Mouse (Mus musculus): Measurements from ENCODE around the gene Elac2. TPM values are rescaled to one million over a fixed set of nuclear protein-coding genes. Genes with fewer than 3 reads are reported as not detected.

The Elac2 gene
- polyA plus RNA-seq (2011; ENCODE audit: insufficient read depth, insufficient read length, low replicate concordance, missing spikeins), result 3.1 and 8.0 TPM in 2 replicates

- H3K27ac ChIP-seq (ENCODE audit: control insufficient read depth, insufficient read depth, low read depth, low read length, poor library complexity), result no peak within 1 kb of the TSS
- WGBS, result under 1% methylated on average over 65 of the region's 65 CpGs
Measured at GRCm38 (mm10) chr11:64978720-64979488, at the start of gene Elac2. Elac2 (plus strand) TSS chr11:64979038.

GRCm38 (mm10) chr11:64929130-64929529 is 49.7 kb upstream of the Elac2 start:
- WGBS, result 73% methylated on average over 2 of the region's 2 CpGs
- no peak overlapping the region for H3K4me3 ChIP-seq (replicated peaks; ENCODE audit: control insufficient read depth, low read depth, low read length)
- no peak overlapping the region for H3K27ac ChIP-seq (ENCODE audit: control insufficient read depth, insufficient read depth, low read depth, low read length, poor library complexity)
- no peak for TF ChIP-seq POLR2A (IDR thresholded peaks at IDR 0.05; ENCODE audit: borderline replicate concordance, control insufficient read depth, low read depth, low read length)
- no peaks in the 10 kb centered on the region for H3K4me1 ChIP-seq (ENCODE audit: control insufficient read depth, insufficient read depth, low read length)

More at GRCm38 (mm10) chr11:64978720-64979488, at the start of gene Elac2:
- TF ChIP-seq POLR2A (IDR thresholded peaks at IDR 0.05; ENCODE audit: borderline replicate concordance, control insufficient read depth, low read depth, low read length) (peak; percentile 87), CTCF (IDR thresholded peaks at IDR 0.05; ENCODE audit: control insufficient read depth, insufficient read depth, low read length) (no peak)
- Histone ChIP-seq H3K4me1 (ENCODE audit: control insufficient read depth, insufficient read depth, low read length) (no peaks in the 10 kb centered on the region; the same call in 1 of the 2 replicates), H3K4me3 (replicated peaks; ENCODE audit: control insufficient read depth, low read depth, low read length) (peak within 1 kb of the TSS; percentile 93)

- H3K27ac ChIP-seq (ENCODE audit: control insufficient read depth, insufficient read depth, low read depth, low read length, poor library complexity), result no peak overlapping the region
- H3K4me1 ChIP-seq (ENCODE audit: control insufficient read depth, insufficient read depth, low read length), result no peaks in the 10 kb centered on the region
- WGBS, result 60% methylated on average over 11 of the region's 11 CpGs
- no peak overlapping the region for H3K4me3 ChIP-seq (replicated peaks; ENCODE audit: control insufficient read depth, low read depth, low read length)
- TF ChIP-seq POLR2A (IDR thresholded peaks at IDR 0.05; ENCODE audit: borderline replicate concordance, control insufficient read depth, low read depth, low read length), result no peak
- no peak for TF ChIP-seq CTCF (IDR thresholded peaks at IDR 0.05; ENCODE audit: control insufficient read depth, insufficient read depth, low read length)
Measured at GRCm38 (mm10) chr11:64931060-64931770, 47.6 kb upstream of the Elac2 start.

- WGBS, result 69% methylated on average over 2 of the region's 2 CpGs
- TF ChIP-seq POLR2A (IDR thresholded peaks at IDR 0.05; ENCODE audit: borderline replicate concordance, control insufficient read depth, low read depth, low read length), result no peak
- TF ChIP-seq CTCF (IDR thresholded peaks at IDR 0.05; ENCODE audit: control insufficient read depth, insufficient read depth, low read length), result no peak
- no peak overlapping the region for H3K27ac ChIP-seq (ENCODE audit: control insufficient read depth, insufficient read depth, low read depth, low read length, poor library complexity)
- H3K4me1 ChIP-seq (ENCODE audit: control insufficient read depth, insufficient read depth, low read length), result no peaks in the 10 kb centered on the region
- H3K4me3 ChIP-seq (replicated peaks; ENCODE audit: control insufficient read depth, low read depth, low read length), result no peak overlapping the region
Measured at GRCm38 (mm10) chr11:64937226-64937625, 41.6 kb upstream of the Elac2 start.

GRCm38 (mm10) chr11:64941193-64941592 is 37.6 kb upstream of the Elac2 start:
- TF ChIP-seq CTCF (IDR thresholded peaks at IDR 0.05; ENCODE audit: control insufficient read depth, insufficient read depth, low read length) (no peak), POLR2A (IDR thresholded peaks at IDR 0.05; ENCODE audit: borderline replicate concordance, control insufficient read depth, low read depth, low read length) (no peak)
- Histone ChIP-seq H3K27ac (ENCODE audit: control insufficient read depth, insufficient read depth, low read depth, low read length, poor library complexity) (no peak overlapping the region), H3K4me3 (replicated peaks; ENCODE audit: control insufficient read depth, low read depth, low read length) (no peak overlapping the region), H3K4me1 (ENCODE audit: control insufficient read depth, insufficient read depth, low read length) (no peaks in the 10 kb centered on the region)
- 89% methylated on average over 2 of the region's 2 CpGs for WGBS

- TF ChIP-seq CTCF (IDR thresholded peaks at IDR 0.05; ENCODE audit: control insufficient read depth, insufficient read depth, low read length), result no peak
- TF ChIP-seq POLR2A (IDR thresholded peaks at IDR 0.05; ENCODE audit: borderline replicate concordance, control insufficient read depth, low read depth, low read length), result no peak
- no peaks in the 10 kb centered on the region for H3K4me1 ChIP-seq (ENCODE audit: control insufficient read depth, insufficient read depth, low read length)
- no peak overlapping the region for H3K27ac ChIP-seq (ENCODE audit: control insufficient read depth, insufficient read depth, low read depth, low read length, poor library complexity)
- 86% methylated on average over 3 of the region's 3 CpGs for WGBS
- no peak overlapping the region for H3K4me3 ChIP-seq (replicated peaks; ENCODE audit: control insufficient read depth, low read depth, low read length)
Measured at GRCm38 (mm10) chr11:64949782-64950181, 29.1 kb upstream of the Elac2 start.

- H3K27ac ChIP-seq (ENCODE audit: control insufficient read depth, insufficient read depth, low read depth, low read length, poor library complexity), result no peak overlapping the region
- TF ChIP-seq POLR2A (IDR thresholded peaks at IDR 0.05; ENCODE audit: borderline replicate concordance, control insufficient read depth, low read depth, low read length) (no peak), CTCF (IDR thresholded peaks at IDR 0.05; ENCODE audit: control insufficient read depth, insufficient read depth, low read length) (no peak)
- H3K4me3 ChIP-seq (replicated peaks; ENCODE audit: control insufficient read depth, low read depth, low read length), result no peak overlapping the region
- 17% methylated on average over 16 of the region's 16 CpGs for WGBS
- H3K4me1 ChIP-seq (ENCODE audit: control insufficient read depth, insufficient read depth, low read length), result no peaks in the 10 kb centered on the region
Measured at GRCm38 (mm10) chr11:64956962-64957729, 21.7 kb upstream of the Elac2 start.

GRCm38 (mm10) chr11:64962629-64963028 is 16.2 kb upstream of the Elac2 start:
- H3K4me1 ChIP-seq (ENCODE audit: control insufficient read depth, insufficient read depth, low read length), result no peaks in the 10 kb centered on the region
- H3K27ac ChIP-seq (ENCODE audit: control insufficient read depth, insufficient read depth, low read depth, low read length, poor library complexity), result no peak overlapping the region
- 67% methylated on average over 2 of the region's 2 CpGs for WGBS
- no peak overlapping the region for H3K4me3 ChIP-seq (replicated peaks; ENCODE audit: control insufficient read depth, low read depth, low read length)
- TF ChIP-seq CTCF (IDR thresholded peaks at IDR 0.05; ENCODE audit: control insufficient read depth, insufficient read depth, low read length) (no peak), POLR2A (IDR thresholded peaks at IDR 0.05; ENCODE audit: borderline replicate concordance, control insufficient read depth, low read depth, low read length) (no peak)

Data from bone marrow, adult 2 months (tissue).